Mouse (Mus musculus) T-helper 1 cell (primary cell): ENCODE measurements around the gene Phldb3.

Experiments
- in situ Hi-C: fragments of 300-600 bp; cut with MboI, MseI; formaldehyde crosslinking; loops from one replicate; pipeline ENCODE4 v1.15.1; 2025; ENCODE audit warnings: high pct_unique_total_duplicates

Phldb3 gene

GRCm38 (mm10) chr7:24610144-24610878, at the start of gene Phldb3:
Gene Phldb3 (plus strand): TSS chr7:24610763.
- in situ Hi-C loops, result no loop called here

GRCm38 (mm10) chr7:24561450-24561849, 49.1 kb upstream of the Phldb3 start:
- in situ Hi-C loops, result no loop called here

DNA sequence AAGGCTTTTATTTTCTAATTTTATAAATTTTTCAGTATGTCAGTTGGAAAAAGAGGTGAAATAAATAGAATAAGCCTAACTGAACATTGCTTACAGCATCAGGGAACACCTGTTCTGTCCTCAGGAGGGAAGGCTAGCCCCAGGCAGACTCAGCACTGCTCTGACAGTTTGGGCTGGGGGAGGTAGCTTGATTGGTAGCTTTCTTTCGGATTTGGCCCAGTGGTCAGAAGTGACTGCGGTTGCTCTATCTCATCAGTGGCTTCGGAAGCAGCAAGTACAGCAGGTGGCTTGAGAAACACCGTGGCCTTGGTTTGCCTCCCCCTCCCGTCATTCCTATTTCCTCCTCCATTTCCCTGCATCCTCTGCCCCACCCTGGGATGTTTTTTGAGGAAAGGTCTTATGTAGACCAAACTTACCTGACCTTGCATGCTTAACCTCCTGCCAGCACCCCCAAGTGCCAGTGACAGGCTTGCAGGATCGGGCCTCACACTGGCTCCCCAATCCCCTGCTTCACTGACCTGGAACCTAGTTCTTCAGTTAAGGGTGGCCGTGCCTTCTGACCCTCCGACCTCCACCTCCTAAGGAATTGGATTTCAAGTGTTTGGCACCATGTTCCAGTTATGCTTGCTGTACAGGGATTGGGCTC, 47.2 kb upstream of the Phldb3 start:
- in situ Hi-C loops, result no loop called here

GRCm38 (mm10) chr7:24563837-24564206, 46.7 kb upstream of the Phldb3 start:
- in situ Hi-C loops, result no loop called here

DNA sequence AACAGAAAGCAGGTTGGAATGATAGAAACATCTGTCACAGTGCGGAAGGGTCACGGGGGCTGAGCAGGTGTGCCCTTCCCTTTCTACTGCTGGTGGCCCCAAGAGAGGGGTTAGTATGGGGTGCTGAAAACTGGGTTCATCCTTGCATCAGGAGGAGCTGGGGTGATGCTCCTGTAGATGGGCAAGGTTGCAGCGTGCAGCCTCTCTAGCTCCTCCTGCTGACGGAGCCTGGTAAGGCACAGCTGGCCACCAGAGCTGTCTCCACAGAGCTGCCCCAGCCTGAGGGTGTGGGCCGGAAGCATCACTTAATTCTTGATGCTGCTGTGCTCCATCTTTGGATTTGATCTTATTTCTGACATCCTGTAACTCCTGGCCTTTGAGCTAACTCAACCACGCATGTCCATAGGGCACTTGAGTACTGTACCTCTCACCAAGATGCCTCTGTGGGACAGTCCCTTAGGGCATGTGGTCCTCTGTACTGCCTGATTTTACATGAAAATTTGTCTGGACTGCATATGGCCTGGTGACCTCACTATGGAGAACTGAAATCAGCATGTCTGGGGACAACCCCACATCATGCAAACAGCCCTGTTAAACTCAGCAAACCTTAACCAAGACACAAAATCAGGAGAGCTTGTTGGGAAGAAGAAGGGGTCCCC, 45.8 kb upstream of the Phldb3 start:
- in situ Hi-C loops, result no loop called here

DNA sequence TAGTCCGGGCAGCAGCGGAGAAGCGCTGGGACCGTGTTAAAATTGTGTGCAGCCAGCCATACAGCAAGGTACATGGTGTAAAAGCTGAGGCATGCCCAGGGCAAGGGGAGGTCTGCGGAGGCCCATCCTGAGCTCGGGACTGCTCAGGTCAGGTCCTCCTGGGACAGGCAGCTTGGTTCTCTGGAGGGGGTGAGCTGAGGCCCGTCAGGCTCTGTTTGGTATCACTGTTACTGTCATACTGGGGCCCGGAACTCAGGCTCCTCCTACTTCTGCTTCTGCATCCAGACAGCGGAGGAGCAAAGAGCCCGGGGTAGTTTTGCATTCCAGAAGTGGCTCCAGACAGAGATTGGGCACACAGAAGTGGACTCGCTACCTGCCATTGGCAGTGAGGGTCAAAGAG, 44.9 kb upstream of the Phldb3 start:
- in situ Hi-C loops, result no loop called here

DNA sequence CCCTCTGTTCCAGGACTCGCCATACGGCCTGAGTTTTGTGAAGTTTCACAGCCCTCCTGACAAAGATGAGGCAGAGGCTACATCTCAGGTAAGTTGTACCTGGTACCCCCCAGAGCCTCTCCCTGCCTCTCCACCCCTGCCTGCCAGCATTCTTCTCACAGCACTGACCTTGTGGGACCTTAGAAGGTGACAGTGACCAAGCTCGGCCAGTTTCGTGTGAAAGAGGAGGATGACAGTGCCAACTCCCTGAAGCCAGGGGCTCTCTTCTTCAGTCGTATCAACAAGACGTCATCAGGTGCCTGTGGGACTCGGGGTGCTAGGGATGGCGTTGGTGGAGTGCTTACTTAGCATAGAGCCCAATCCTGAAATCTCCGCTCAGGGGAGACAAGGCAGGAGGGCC, 44.4 kb upstream of the Phldb3 start:
- in situ Hi-C loops, result no loop called here

DNA sequence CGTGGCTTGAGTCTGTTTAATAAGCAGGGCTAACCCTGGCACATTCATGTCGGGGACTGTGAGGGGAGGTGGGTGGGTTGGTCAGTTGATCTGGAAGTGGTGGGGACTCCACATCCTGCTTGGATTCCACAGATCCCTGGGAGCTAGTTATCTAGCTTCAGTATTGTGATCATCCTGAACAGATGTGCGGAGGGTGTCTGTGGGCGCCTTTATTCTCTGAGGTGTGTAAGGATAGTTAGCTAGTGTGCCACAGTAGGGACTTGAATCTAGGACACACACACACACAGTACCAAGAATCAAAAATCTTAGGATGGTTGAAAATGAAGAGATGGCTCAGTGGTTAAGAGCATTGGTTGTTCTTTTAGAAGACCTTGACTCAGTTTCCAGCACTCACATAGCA, 42.1 kb upstream of the Phldb3 start:
- in situ Hi-C loops, result no loop called here

DNA sequence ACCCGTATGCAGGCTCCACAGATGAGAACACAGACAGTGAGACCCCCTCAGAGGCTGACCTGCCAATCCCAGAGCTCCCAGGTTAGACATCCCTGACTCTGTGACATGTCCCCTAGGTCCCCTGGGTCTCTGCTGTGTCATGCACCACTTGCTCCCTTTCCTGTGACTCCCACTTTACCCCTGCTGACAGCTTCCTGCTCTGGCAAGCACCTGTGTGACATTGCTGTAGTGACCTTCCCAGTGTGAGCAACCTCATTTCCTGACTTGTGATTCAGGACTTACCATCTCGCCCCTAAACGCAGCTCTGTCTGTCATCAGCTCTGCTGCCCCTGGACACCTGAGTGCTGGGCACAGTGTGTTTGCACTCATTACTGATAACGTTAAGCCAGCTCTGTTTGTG, 39.5 kb upstream of the Phldb3 start:
- in situ Hi-C loops, result no loop called here

- in situ Hi-C loops, result no loop called here
These were observed 38.1 kb upstream of the Phldb3 start for GRCm38 (mm10) chr7:24572455-24572854.

GRCm38 (mm10) chr7:24574224-24574796, 36.3 kb upstream of the Phldb3 start:
- in situ Hi-C loops, result no loop called here

GRCm38 (mm10) chr7:24577811-24578210, 32.8 kb upstream of the Phldb3 start:
- in situ Hi-C loops, result no loop called here

GRCm38 (mm10) chr7:24584876-24585275, 25.7 kb upstream of the Phldb3 start:
- in situ Hi-C loops, result no loop called here

DNA sequence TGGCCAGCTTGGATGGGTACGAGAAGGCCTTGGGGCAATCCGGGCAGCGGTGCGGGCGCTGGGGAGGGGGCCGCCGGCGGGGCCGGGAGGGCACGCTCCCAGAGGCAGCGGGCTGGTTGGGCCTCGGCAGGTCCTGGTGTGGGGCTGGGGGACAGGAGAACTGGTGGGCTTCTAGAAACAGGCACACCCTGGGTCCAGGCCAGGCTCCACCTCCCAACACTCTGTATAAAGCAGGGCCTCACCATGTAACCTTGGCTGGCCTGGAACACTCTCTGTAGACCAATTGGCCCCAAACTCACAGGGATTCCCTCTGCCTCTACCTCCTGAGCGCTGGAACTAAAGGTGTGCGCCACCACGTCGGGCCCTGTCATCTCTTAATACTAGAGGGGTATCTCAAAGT, 24.6 kb upstream of the Phldb3 start:
- in situ Hi-C loops, result no loop called here

GRCm38 (mm10) chr7:24586828-24587227, 23.7 kb upstream of the Phldb3 start:
- in situ Hi-C loops, result no loop called here

DNA sequence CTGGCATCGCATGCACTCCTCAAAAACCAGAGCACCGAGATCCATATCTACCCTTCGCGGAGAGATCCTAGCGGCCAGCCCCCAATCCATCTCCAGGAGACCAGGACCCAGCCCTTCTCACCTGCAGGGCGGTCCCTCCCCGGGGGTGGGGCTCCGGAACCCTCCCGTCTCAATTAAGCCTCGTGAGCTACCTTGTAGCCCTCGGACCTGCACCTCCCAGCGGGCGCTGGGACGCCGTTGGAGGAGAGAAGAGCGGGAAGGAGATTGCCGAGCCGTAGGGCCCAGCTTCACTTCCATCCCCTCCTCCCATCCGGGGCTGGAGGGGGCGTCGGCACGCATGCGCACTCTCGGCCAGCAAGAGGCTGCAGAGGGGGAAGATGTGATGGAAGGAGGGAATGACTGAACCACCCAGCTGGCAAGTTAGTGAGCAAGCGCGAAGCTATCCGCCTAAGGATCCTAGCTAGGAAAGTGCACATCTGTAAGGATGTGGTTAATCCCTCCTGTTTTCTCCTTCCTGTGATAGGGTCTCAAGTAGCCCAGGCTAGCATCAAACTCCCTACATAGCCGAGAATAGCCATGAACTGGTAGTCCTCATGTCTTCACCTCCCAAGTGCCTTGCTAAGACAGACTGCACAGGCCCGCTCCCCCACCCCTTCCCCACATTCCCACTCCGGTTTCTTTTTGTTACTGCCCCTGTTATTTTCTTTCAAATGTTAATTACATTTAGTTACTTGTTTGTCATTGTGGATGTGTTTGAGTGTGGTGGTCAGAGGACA, 23.0 kb upstream of the Phldb3 start, which contains the start of the genes Ethe1 and Zfp575:
Ethe1 (plus strand) TSS at position 214 of the 776 bp plus-strand sequence.
Zfp575 (minus strand) TSS at position 312 of the 776 bp plus-strand sequence.
- in situ Hi-C loops, result no loop called here

DNA sequence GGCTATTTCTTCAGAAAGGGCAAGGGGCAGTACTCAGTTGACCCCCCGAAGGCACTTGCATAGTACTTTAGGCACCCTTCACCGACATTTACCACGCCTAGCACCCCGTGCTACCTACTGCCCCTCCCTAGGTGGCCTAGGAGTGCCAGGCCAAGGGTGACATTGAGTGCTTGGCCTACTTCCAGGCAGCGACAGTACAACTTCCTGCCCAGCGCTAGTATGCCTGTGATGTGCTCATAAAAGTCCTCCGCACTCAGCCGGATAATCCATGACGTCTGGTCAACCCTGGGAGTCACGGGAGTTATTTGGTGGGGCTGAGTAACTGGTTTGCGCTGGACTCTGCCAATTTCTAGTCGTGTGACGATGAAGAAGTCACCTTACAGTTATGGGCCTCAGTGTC, 22.2 kb upstream of the Phldb3 start:
- in situ Hi-C loops, result no loop called here

GRCm38 (mm10) chr7:24591735-24592134, 18.8 kb upstream of the Phldb3 start:
- in situ Hi-C loops, result no loop called here

GRCm38 (mm10) chr7:24592163-24592562, 18.4 kb upstream of the Phldb3 start:
- in situ Hi-C loops, result no loop called here

- in situ Hi-C loops, result no loop called here
These were observed 17.8 kb upstream of the Phldb3 start for GRCm38 (mm10) chr7:24592781-24593180.

GRCm38 (mm10) chr7:24593621-24594308, 16.8 kb upstream of the Phldb3 start:
- in situ Hi-C loops, result no loop called here
